ENCODE assay signal across 17 mouse cellular contexts in genomic region chr7:44526414-44527154, GRCm38 (mm10). TPM values are rescaled to one million over a fixed set of nuclear protein-coding genes. Genes with fewer than 3 reads are reported as not detected.
DNase-seq lines count a peak whose midpoint lies in the region; ATAC-seq and TF ChIP-seq lines count a peak whose summit lies in the region.
"Had no signal": no experiment of that assay in that cellular context is flagged by ENCODE, and none has a peak within 500 bp of the region (broad histone marks: within the 10 kb centered on the region; RNA-seq: fewer than 3 reads in every experiment).

No protein-coding gene starts in this region.

- peak overlapping the region; percentile 24; the same call in 1 of the 2 replicates for H3K9ac ChIP-seq in CH12.LX (ENCODE audit: insufficient read depth, low read depth)
- H3K9ac ChIP-seq: forebrain, embryonic 15.5 days; hindbrain, embryonic 12.5 days had no signal

- dilution Hi-C loops in CH12.LX (cut with MboI; ENCODE audit: extremely low pct_ligation_motif_present, extremely low pct_unique_long_range_greater_than_20kb, low sequenced_read_pairs) = no loop called here

- in situ Hi-C loops in CH12.LX (cut with MboI; ENCODE audit: low pct_ligation_motif_present, low pct_unique_long_range_greater_than_20kb, low sequenced_read_pairs) = no loop called here

- peaks cover 10% of the 10 kb centered on the region for H3K79me2 ChIP-seq in CH12.LX (replicated peaks; ENCODE audit: control insufficient read depth, extremely low read depth, insufficient read depth, poor library complexity, severe bottlenecking)

- no peak for TF ChIP-seq RAD21 in CH12.LX (IDR thresholded peaks at IDR 0.05; ENCODE audit: low read depth, low read length)

- TF ChIP-seq CTCF in gastrocnemius, adult 2 months (IDR thresholded peaks at IDR 0.05) = no peak
- TF ChIP-seq CTCF in CH12.LX (conservative IDR thresholded peaks at IDR 0.05 in 1 of 2, IDR thresholded peaks at IDR 0.05 in 1 of 2; ENCODE audit: low read depth in 2 of 2, low read length in 2 of 2) = no peak

- TF ChIP-seq EP300 in CH12.LX (IDR thresholded peaks at IDR 0.05; ENCODE audit: low read length) = peak; percentile 36; the same call in 1 of the 2 replicates

- peaks cover 24 to 52% of the 10 kb centered on the region in 2 experiments for H3K4me1 ChIP-seq in CH12.LX (ENCODE audit: control insufficient read depth in 1 of 2, insufficient read depth in 2 of 2)

- no peak overlapping the region for H3K4me3 ChIP-seq in gastrocnemius, adult 2 months
- peak overlapping the region in 2 of 3 experiments; percentile 13 to 65 for H3K4me3 ChIP-seq in CH12.LX (replicated peaks in 1 of 3; ENCODE audit: low read depth in 2 of 3, low read length in 2 of 3, poor library complexity in 1 of 3)
- H3K4me3 ChIP-seq: hindbrain, embryonic 12.5 days had no signal

- H3K4me2 ChIP-seq in CH12.LX (ENCODE audit: insufficient read depth, low read depth, poor library complexity, severe bottlenecking) = peak overlapping the region; percentile 59; the same call in 1 of the 2 replicates

- H3K27me3 ChIP-seq in CH12.LX (replicated peaks) = no peaks in the 10 kb centered on the region
- H3K27me3 ChIP-seq: Patski had no signal

- no peak for ATAC-seq in megakaryocyte, adult 5-6 weeks (ENCODE audit: poor library complexity, severe bottlenecking)
- ATAC-seq: Patski had no signal

- no peak for TF ChIP-seq POLR2A in CH12.LX (IDR thresholded peaks at IDR 0.05; ENCODE audit: low read depth, low read length)

- intact Hi-C loops in gastrocnemius, adult 2 months (cut with DNase I) = loop anchor here (2.0 kb wide), 1 partner anchor 26 kb away; no protein-coding TSS in a partner anchor
- intact Hi-C loops in gastrocnemius, postnatal 36 days (cut with DNase I) = no loop called here

- peak overlapping the region; percentile 99 for H3K27ac ChIP-seq in gastrocnemius, adult 2 months
- peak overlapping the region; percentile 34 for H3K27ac ChIP-seq in CH12.LX (ENCODE audit: insufficient read depth, low read depth)
- H3K27ac ChIP-seq: embryonic facial prominence, embryonic 10.5 days; forebrain, embryonic 10.5 days; forebrain, embryonic 15.5 days; heart, embryonic 13.5 days; hindbrain, embryonic 12.5 days had no signal

- H3K9me3 ChIP-seq in CH12.LX (replicated peaks; ENCODE audit: low read length) = no peaks in the 10 kb centered on the region
- H3K9me3 ChIP-seq: embryonic facial prominence, embryonic 10.5 days; forebrain, embryonic 10.5 days; forebrain, embryonic 15.5 days; heart, embryonic 13.5 days; hindbrain, embryonic 12.5 days had no signal

- DNase-seq in gastrocnemius, adult 2 months = peak; percentile 21
- DNase-seq in gastrocnemius, postnatal 36 days = no peak
- peak; percentile 51 for DNase-seq in CH12.LX (ENCODE audit: extremely low read depth)
- DNase-seq in R1 (ENCODE audit: low read depth, low spot score) = peak; percentile 58
- DNase-seq in naive thymus-derived CD4-positive, alpha-beta T cell, adult 2 months (ENCODE audit: low read depth) = peak; percentile 23
- DNase-seq in kidney, postnatal 36 days = no peak
- no peak for DNase-seq in adrenal gland, adult (ENCODE audit: inconsistent age in 2 of 2, low spot score in 1 of 2)

- H3K36me3 ChIP-seq in CH12.LX (replicated peaks in 1 of 2; ENCODE audit: control insufficient read depth in 1 of 2, insufficient read depth in 1 of 2, low read length in 1 of 2) = peaks cover 16 to 50% of the 10 kb centered on the region in 2 experiments
- H3K36me3 ChIP-seq: embryonic facial prominence, embryonic 10.5 days; forebrain, embryonic 10.5 days; forebrain, embryonic 15.5 days; heart, embryonic 13.5 days; hindbrain, embryonic 12.5 days had no signal

TF ChIP-seq in CH12.LX, 34 proteins besides CTCF, POLR2A, EP300 and RAD21:
- 0 out of 2 replicates have a peak, but pooled peaks have one; percentile 71 for TF ChIP-seq MAX (IDR thresholded peaks at IDR 0.05; ENCODE audit: low read length)
- TF ChIP-seq E2F4 (IDR thresholded peaks at IDR 0.05; ENCODE audit: insufficient replicate concordance, low read depth, low read length) = no peak
- no peak for TF ChIP-seq CHD1 (IDR thresholded peaks at IDR 0.05; ENCODE audit: low read depth, low read length)
- TF ChIP-seq JUND (conservative IDR thresholded peaks at IDR 0.05; ENCODE audit: low read depth, low read length) = no peak
- TF ChIP-seq KAT2A (IDR thresholded peaks at IDR 0.05; ENCODE audit: insufficient replicate concordance, low read length) = no peak
- TF ChIP-seq ETS1 (conservative IDR thresholded peaks at IDR 0.05; ENCODE audit: low read depth, low read length) = peak; percentile 53; the same call in 1 of the 2 replicates
- TF ChIP-seq ZC3H11A (IDR thresholded peaks at IDR 0.05; ENCODE audit: low read depth, low read length) = no peak
- TF ChIP-seq TBP (conservative IDR thresholded peaks at IDR 0.05; ENCODE audit: low read depth, low read length) = no peak
- TF ChIP-seq PAX5 (IDR thresholded peaks at IDR 0.05; ENCODE audit: low read length) = no peak
- TF ChIP-seq NRF1 (IDR thresholded peaks at IDR 0.05; ENCODE audit: low read depth, low read length) = no peak
- TF ChIP-seq USF1 (IDR thresholded peaks at IDR 0.05; ENCODE audit: low read depth, low read length) = peak; percentile 62
- no peak for TF ChIP-seq HCFC1 (IDR thresholded peaks at IDR 0.05; ENCODE audit: low read depth, low read length)
- peak; percentile 63 for TF ChIP-seq USF2 (conservative IDR thresholded peaks at IDR 0.05; ENCODE audit: low read depth, low read length)
- TF ChIP-seq MAZ (IDR thresholded peaks at IDR 0.05; ENCODE audit: low read depth, low read length) = no peak
- TF ChIP-seq POLR2AphosphoS2 (IDR thresholded peaks at IDR 0.05; ENCODE audit: low read depth, low read length) = 0 out of 2 replicates have a peak, but pooled peaks have one; percentile 43
- no peak for TF ChIP-seq RCOR1 (conservative IDR thresholded peaks at IDR 0.05; ENCODE audit: low read depth, low read length)
- peak; percentile 50; the same call in 1 of the 2 replicates for TF ChIP-seq TCF12 (IDR thresholded peaks at IDR 0.05; ENCODE audit: low read depth, low read length)
- 0 out of 2 replicates have a peak, but pooled peaks have one; percentile 55 for TF ChIP-seq SIN3A (IDR thresholded peaks at IDR 0.05; ENCODE audit: low read length)
- no peak for TF ChIP-seq CHD2 (IDR thresholded peaks at IDR 0.05; ENCODE audit: low read length)

RNA-seq across cellular contexts. Expression of gene Mybpc2, which starts 2.1 kb away (rescaled TPM):
- total RNA-seq in gastrocnemius, adult 2 months (2021) = 1,000 to 10,000 TPM; 2,660 to 4,973 TPM
- total RNA-seq in gastrocnemius, postnatal 36 days (2021) = 1,000 to 10,000 TPM; 4,354 to 5,208 TPM
- total RNA-seq in CH12.LX (2012; rRNA removed) = 3.0 and 5.0 TPM in 2 replicates
- 2.0 TPM in 2 replicates for total RNA-seq in CH12.LX (2014; rRNA removed)
- polyA plus RNA-seq in CH12.LX (2012; ENCODE audit: insufficient read length, low read depth) = 8.3 and 8.6 TPM in 2 replicates
- not detected in 2 replicates for total RNA-seq in megakaryocyte, adult 5-6 weeks (2015)
- total RNA-seq in megakaryocyte, adult 5-6 weeks (2017) = not detected in 2 replicates
- total RNA-seq: granulocyte monocyte progenitor cell, adult 5-6 weeks had no signal
- polyA plus RNA-seq: inflammation-experienced regulatory T-cells, adult 6 months had no signal

RNA-seq across cellular contexts. Expression of gene Spib, which starts 5.3 kb away (rescaled TPM):
- under 1 TPM in 1 of 2 experiments, not detected in 1; 0.08 TPM for total RNA-seq in gastrocnemius, adult 2 months (2021)
- total RNA-seq in gastrocnemius, postnatal 36 days (2021) = not detected
- total RNA-seq in CH12.LX (2012; rRNA removed) (135 and 200 TPM in 2 replicates), CH12.LX (2014; rRNA removed) (162 and 194 TPM in 2 replicates)
- polyA plus RNA-seq in CH12.LX (2012; ENCODE audit: insufficient read length, low read depth) = 279 and 336 TPM in 2 replicates
- 3.2 and 3.8 TPM in 2 replicates for total RNA-seq in megakaryocyte, adult 5-6 weeks (2015)
- total RNA-seq in megakaryocyte, adult 5-6 weeks (2017) = 4.1 and 6.4 TPM in 2 replicates
- total RNA-seq: granulocyte monocyte progenitor cell, adult 5-6 weeks had no signal
- polyA plus RNA-seq: embryonic facial prominence, embryonic 10.5 days; forebrain, embryonic 10.5 days; forebrain, embryonic 15.5 days; hindbrain, embryonic 16.5 days had no signal

RNA-seq across cellular contexts. Expression of gene Pold1, which starts 22.1 kb away (rescaled TPM):
- total RNA-seq in gastrocnemius, adult 2 months (2021) = 1 to 10 TPM; 4.1 to 5.1 TPM
- 1 to 10 TPM; 5.6 to 6.7 TPM for total RNA-seq in gastrocnemius, postnatal 36 days (2021)
- total RNA-seq in CH12.LX (2012; rRNA removed) (103 and 131 TPM in 2 replicates), CH12.LX (2014; rRNA removed) (44.2 and 49.3 TPM in 2 replicates)
- polyA plus RNA-seq in CH12.LX (2012; ENCODE audit: insufficient read length, low read depth) = 61.4 and 67.6 TPM in 2 replicates
- total RNA-seq in megakaryocyte, adult 5-6 weeks (2015) = 36.1 and 44.3 TPM in 2 replicates
- 39.4 and 48.4 TPM in 2 replicates for total RNA-seq in megakaryocyte, adult 5-6 weeks (2017)

RNA-seq across cellular contexts. Expression of gene Nr1h2, which starts 27.2 kb away (rescaled TPM):
- total RNA-seq in gastrocnemius, adult 2 months (2021) = 10 to 100 TPM; 40.6 to 42.7 TPM
- 10 to 100 TPM; 28.9 to 31.1 TPM for total RNA-seq in gastrocnemius, postnatal 36 days (2021)
- 36.8 and 50.0 TPM in 2 replicates for total RNA-seq in CH12.LX (2012; rRNA removed)
- total RNA-seq in CH12.LX (2014; rRNA removed) = 13.9 and 14.2 TPM in 2 replicates
- 40.5 and 43.8 TPM in 2 replicates for polyA plus RNA-seq in CH12.LX (2012; ENCODE audit: insufficient read length, low read depth)
- total RNA-seq in megakaryocyte, adult 5-6 weeks (2015) = 47.4 and 51.5 TPM in 2 replicates
- total RNA-seq in megakaryocyte, adult 5-6 weeks (2017) = 50.7 and 70.7 TPM in 2 replicates

RNA-seq across cellular contexts. Expression of gene Fam71e1, which starts 30.2 kb away (rescaled TPM):
- total RNA-seq in gastrocnemius, adult 2 months (2021) = 1 to 10 TPM; 2.4 to 5.5 TPM
- 1 to 10 TPM; 3.9 to 4.4 TPM for total RNA-seq in gastrocnemius, postnatal 36 days (2021)
- total RNA-seq in CH12.LX (2012; rRNA removed) (1.2 and 1.3 TPM in 2 replicates), CH12.LX (2014; rRNA removed) (not detected in 2 replicates)
- 0.33 and 0.39 TPM in 2 replicates for polyA plus RNA-seq in CH12.LX (2012; ENCODE audit: insufficient read length, low read depth)
- 1.7 and 2.0 TPM in 2 replicates for total RNA-seq in megakaryocyte, adult 5-6 weeks (2015)
- total RNA-seq in megakaryocyte, adult 5-6 weeks (2017) = 0.12 TPM in 1 of 2 replicates, not detected in the other

Comparison
In these comparisons a context has a peak if more than half of its experiments do, and no peak if none do; other contexts are left out.
1. DNase-seq: peak in gastrocnemius, adult 2 months (single experiment), CH12.LX (single experiment), R1 (single experiment) and naive thymus-derived CD4-positive, alpha-beta T cell, adult 2 months (single experiment); none in gastrocnemius, postnatal 36 days (0 of 2), kidney, postnatal 36 days (0 of 2) and adrenal gland, adult (0 of 2).
2. RNA of gene Mybpc2, which starts 2.1 kb away (total RNA-seq): 4,354 to 5,208 TPM in gastrocnemius, postnatal 36 days and 2,660 to 4,973 TPM in gastrocnemius, adult 2 months; 2.0 to 5.0 TPM in CH12.LX and not detected in megakaryocyte, adult 5-6 weeks; every median in the first group is over 100 times any median in the second.
3. RNA of gene Spib, which starts 5.3 kb away (total RNA-seq): 135 to 200 TPM in CH12.LX; 3.2 to 6.4 TPM in megakaryocyte, adult 5-6 weeks, not detected in gastrocnemius, postnatal 36 days and 0.08 TPM in gastrocnemius, adult 2 months; every median in the first group is over 10 times any median in the second.
4. RNA of gene Pold1, which starts 22.1 kb away (total RNA-seq): 44.2 to 131 TPM in CH12.LX and 36.1 to 48.4 TPM in megakaryocyte, adult 5-6 weeks; 5.6 to 6.7 TPM in gastrocnemius, postnatal 36 days and 4.1 to 5.1 TPM in gastrocnemius, adult 2 months; every median in the first group is over 4 times any median in the second.